Mouse (Mus musculus) limb, embryonic 13.5 days (tissue): ENCODE results near the gene a. TPM values are rescaled to one million over a fixed set of nuclear protein-coding genes. Genes with fewer than 3 reads are reported as not detected.

Source experiments
- ATAC-seq: fragments of 200-750 bp; cut with Nextera tagmentation; 2 replicates; pipeline ENCODE4 v1.8.0; 2017; ENCODE audit warnings: low read depth, moderate number of reproducible peaks, moderate TSS enrichment; ENCODE audit not compliant: low FRiP score
- H3K27ac ChIP-seq: fragments of 300-500 bp; sonication (generic); 2 replicates; pipeline ENCODE4 v1.5.1; 2015; ENCODE audit warnings: inconsistent platforms, mild to moderate bottlenecking, moderate library complexity
- H3K27me3 ChIP-seq: fragments of 300-500 bp; sonication (generic); 2 replicates; pipeline ENCODE4 v1.6.1; 2015; ENCODE audit warnings: mild to moderate bottlenecking, inconsistent platforms
- H3K36me3 ChIP-seq: fragments of 300-500 bp; sonication (generic); 2 replicates; pipeline ENCODE4 v1.6.1; 2015; ENCODE audit warnings: inconsistent platforms, mild to moderate bottlenecking, moderate library complexity
- H3K4me1 ChIP-seq: fragments of 300-500 bp; sonication (generic); 2 replicates; pipeline ENCODE4 v1.6.1; 2015; ENCODE audit warnings: inconsistent platforms
- H3K4me2 ChIP-seq: fragments of 300-500 bp; sonication (generic); replicated peaks from 2 replicates; pipeline ENCODE4 v1.6.1; 2015; ENCODE audit warnings: inconsistent platforms, mild to moderate bottlenecking, moderate library complexity
- H3K4me3 ChIP-seq: fragments of 300-500 bp; sonication (generic); 2 replicates; pipeline ENCODE4 v1.5.1; 2015; ENCODE audit warnings: moderate library complexity, mild to moderate bottlenecking, inconsistent platforms
- H3K9ac ChIP-seq: fragments of 300-500 bp; sonication (generic); 2 replicates; pipeline ENCODE4 v1.6.1; 2015; ENCODE audit warnings: mild to moderate bottlenecking, inconsistent platforms
- H3K9me3 ChIP-seq: fragments of 300-500 bp; sonication (generic); 2 replicates; pipeline ENCODE4 v1.6.1; 2016; ENCODE audit warnings: inconsistent platforms
- WGBS: fragments of 180-500 bp; shearing (Covaris S2); methylation state at CpG from one replicate; pipeline ENCODE4 v1.1.7; 2015; 5-methylcytosine and 5-hydroxymethylcytosine counted together
- polyA plus RNA-seq: library from polyadenylated mRNA; unstranded; fragments of >200 nt; fragmentation: Nextera tagmentation; extraction: Ambion mirVana; gene quantifications from 2 replicates; pipeline ENCODE4 v1.2.1, GENCODE M21; 2015

Gene a
- polyA plus RNA-seq, 1 experiment from 2014 or later = 12.0 TPM

- H3K9ac ChIP-seq = no peak overlapping the region
- peaks cover 24% of the 10 kb centered on the region for H3K4me1 ChIP-seq
- H3K4me3 ChIP-seq = no peak overlapping the region
- no peaks in the 10 kb centered on the region for H3K9me3 ChIP-seq
- H3K4me2 ChIP-seq = no peak overlapping the region
- H3K27me3 ChIP-seq = no peaks in the 10 kb centered on the region
- ATAC-seq = no peak
- 26% methylated on average over 1 of the region's 1 CpGs for WGBS
- no peak overlapping the region for H3K27ac ChIP-seq
- peaks cover 12% of the 10 kb centered on the region for H3K36me3 ChIP-seq
Measured at GRCm38 (mm10) chr2:154817788-154818187, 26.6 kb downstream of the a start.

DNA sequence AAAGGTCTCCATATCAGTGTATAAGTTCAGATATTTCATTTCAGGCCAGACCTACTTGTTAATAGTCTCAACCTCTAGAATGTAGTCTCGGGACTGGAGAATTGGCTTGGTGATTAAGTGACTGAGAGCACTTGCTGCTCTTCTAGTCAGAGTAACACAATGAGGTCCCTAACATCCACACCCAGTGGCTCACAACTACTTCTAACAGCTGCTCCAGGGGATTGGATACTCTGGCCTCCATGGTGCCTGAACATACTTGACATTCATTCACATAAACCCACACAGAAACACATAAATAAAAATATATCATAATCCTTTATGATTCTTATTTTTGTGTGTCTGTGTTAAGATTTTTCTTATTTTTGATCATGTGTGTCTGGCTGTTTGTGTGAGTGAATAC lies 27.4 kb downstream of the a start:
- Histone ChIP-seq H3K27me3 (no peaks in the 10 kb centered on the region), H3K9ac (no peak overlapping the region), H3K4me1 (peaks cover 26% of the 10 kb centered on the region), H3K9me3 (no peaks in the 10 kb centered on the region), H3K4me3 (no peak overlapping the region), H3K4me2 (no peak overlapping the region), H3K27ac (no peak overlapping the region), H3K36me3 (peaks cover 12% of the 10 kb centered on the region)
- no peak for ATAC-seq
- 68% methylated on average over 1 of the region's 1 CpGs for WGBS

GRCm38 (mm10) chr2:154820346-154820745 lies 29.1 kb downstream of the a start:
- WGBS = 94% methylated on average over 1 of the region's 1 CpGs

DNA sequence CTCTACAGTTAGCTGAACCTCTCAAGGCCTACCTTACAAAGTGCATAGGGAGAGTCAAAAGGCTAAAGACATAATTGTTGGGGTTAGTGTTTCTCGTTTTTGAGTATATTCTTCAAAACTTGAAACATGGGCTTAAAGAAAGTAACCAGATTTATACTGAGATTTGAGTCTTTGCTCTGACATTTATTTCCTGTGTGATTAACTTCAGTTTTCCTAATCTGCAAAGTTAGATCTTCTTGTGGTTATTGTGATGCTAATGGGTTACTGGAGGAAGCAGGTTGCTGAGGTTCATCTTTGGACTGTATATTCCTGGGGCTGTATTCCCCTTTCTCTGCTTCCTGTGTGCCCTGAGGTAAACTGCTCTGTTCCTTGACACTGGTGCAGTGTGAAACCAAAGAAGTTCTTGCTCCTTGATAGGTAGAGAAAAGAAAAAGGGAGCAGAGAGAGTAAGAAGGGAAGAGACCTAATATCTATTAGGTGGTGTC lies 34.9 kb downstream of the a start:
- 86% methylated on average over 1 of the region's 1 CpGs for WGBS
- H3K27ac ChIP-seq = no peak overlapping the region
- H3K9ac ChIP-seq = no peak overlapping the region
- H3K9me3 ChIP-seq = no peaks in the 10 kb centered on the region
- no peak overlapping the region for H3K4me2 ChIP-seq
- H3K4me3 ChIP-seq = no peak overlapping the region
- H3K4me1 ChIP-seq = peaks cover 6% of the 10 kb centered on the region; the same call in 1 of the 2 replicates
- ATAC-seq = no peak
- peaks cover 11% of the 10 kb centered on the region for H3K36me3 ChIP-seq
- H3K27me3 ChIP-seq = no peaks in the 10 kb centered on the region

More at GRCm38 (mm10) chr2:154820346-154820745, 29.1 kb downstream of the a start:
- H3K36me3 ChIP-seq = peaks cover 12% of the 10 kb centered on the region
- H3K4me2 ChIP-seq = no peak overlapping the region
- H3K27ac ChIP-seq = no peak overlapping the region
- H3K9me3 ChIP-seq = no peaks in the 10 kb centered on the region
- H3K9ac ChIP-seq = no peak overlapping the region
- no peaks in the 10 kb centered on the region for H3K27me3 ChIP-seq
- H3K4me3 ChIP-seq = no peak overlapping the region
- no peak for ATAC-seq
- peaks cover 26% of the 10 kb centered on the region for H3K4me1 ChIP-seq

GRCm38 (mm10) chr2:154827521-154827920 lies 36.3 kb downstream of the a start:
- Histone ChIP-seq H3K9ac (no peak overlapping the region), H3K4me1 (peaks cover 6% of the 10 kb centered on the region; the same call in 1 of the 2 replicates), H3K27me3 (no peaks in the 10 kb centered on the region), H3K9me3 (no peaks in the 10 kb centered on the region), H3K4me3 (no peak overlapping the region), H3K36me3 (peaks cover 4% of the 10 kb centered on the region), H3K27ac (no peak overlapping the region), H3K4me2 (no peak overlapping the region)
- 81% methylated on average over 4 of the region's 4 CpGs for WGBS
- no peak for ATAC-seq

DNA sequence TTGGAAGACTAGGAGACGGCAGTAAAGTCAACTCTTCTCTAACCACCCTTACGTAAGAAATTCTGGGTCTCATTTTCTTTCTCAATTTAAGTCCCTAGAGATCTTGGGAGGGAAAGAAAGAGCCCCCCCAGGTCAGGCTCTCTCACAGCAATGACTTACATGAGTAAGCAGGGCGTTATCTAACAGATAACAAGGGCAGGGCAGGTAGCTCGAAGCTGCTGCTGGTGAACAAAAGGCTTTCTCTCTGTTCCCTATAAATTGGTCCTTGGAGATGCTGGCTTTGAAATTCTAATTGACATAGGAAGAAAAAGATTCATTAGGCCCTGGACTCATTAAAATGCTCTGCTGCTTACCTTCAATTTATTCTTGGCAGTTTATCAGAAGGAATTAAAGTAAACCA lies 41.3 kb downstream of the a start:
- ATAC-seq = no peak
- WGBS = 83% methylated on average over 4 of the region's 4 CpGs
- H3K9me3 ChIP-seq = peaks cover 3% of the 10 kb centered on the region
- H3K4me2 ChIP-seq = no peak overlapping the region
- H3K4me1 ChIP-seq = peaks cover 3% of the 10 kb centered on the region; the same call in 1 of the 2 replicates
- H3K27me3 ChIP-seq = no peaks in the 10 kb centered on the region
- no peak overlapping the region for H3K4me3 ChIP-seq
- H3K9ac ChIP-seq = no peak overlapping the region
- peaks cover 17% of the 10 kb centered on the region; the same call in 1 of the 2 replicates for H3K36me3 ChIP-seq
- no peak overlapping the region for H3K27ac ChIP-seq

DNA sequence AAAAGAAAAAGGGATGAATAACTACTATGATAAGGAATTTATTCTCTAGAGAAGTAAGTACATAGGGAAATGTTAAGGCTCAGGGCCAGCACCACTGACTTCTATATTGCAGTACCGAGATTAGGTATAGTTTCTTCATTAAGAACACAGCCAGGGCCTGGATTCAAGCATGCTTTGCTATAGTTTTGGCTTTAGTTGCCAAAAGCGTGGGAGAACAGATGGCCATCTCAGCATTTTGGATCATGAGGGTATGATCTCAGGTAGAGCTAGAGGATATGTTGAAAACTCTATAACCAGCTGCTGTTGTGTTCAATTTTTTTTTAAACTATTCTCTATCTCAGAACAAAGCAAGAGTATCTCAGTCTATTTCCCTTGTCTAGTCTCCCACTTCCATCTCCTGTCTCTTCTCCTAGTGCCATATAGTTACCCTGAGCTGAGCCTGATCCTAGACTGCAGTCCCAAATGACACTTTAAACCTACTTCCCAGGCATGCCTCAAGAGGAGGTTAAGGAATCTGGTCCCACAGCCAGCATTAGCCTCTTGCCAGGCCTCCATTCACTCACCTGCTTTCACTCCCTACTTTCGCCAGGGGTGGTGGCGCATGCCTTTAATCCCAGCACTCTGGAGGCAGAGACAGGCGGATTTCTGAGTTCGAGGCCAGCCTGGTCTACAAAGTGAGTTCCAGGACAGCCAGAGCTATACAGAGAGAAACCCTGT lies 43.1 kb downstream of the a start:
- H3K27me3 ChIP-seq = no peaks in the 10 kb centered on the region
- no peak overlapping the region for H3K9ac ChIP-seq
- no peak overlapping the region for H3K4me3 ChIP-seq
- peaks cover 7% of the 10 kb centered on the region for H3K9me3 ChIP-seq
- H3K4me2 ChIP-seq = no peak overlapping the region
- 95% methylated on average over 6 of the region's 6 CpGs for WGBS
- ATAC-seq = no peak
- peaks cover 3% of the 10 kb centered on the region; the same call in 1 of the 2 replicates for H3K4me1 ChIP-seq
- peaks cover 22% of the 10 kb centered on the region; the same call in 1 of the 2 replicates for H3K36me3 ChIP-seq
- no peak overlapping the region for H3K27ac ChIP-seq

GRCm38 (mm10) chr2:154836537-154836936 lies 45.3 kb downstream of the a start:
- Histone ChIP-seq H3K27ac (no peak overlapping the region), H3K27me3 (no peaks in the 10 kb centered on the region), H3K9me3 (peaks cover 7% of the 10 kb centered on the region), H3K9ac (no peak overlapping the region), H3K36me3 (peaks cover 28% of the 10 kb centered on the region; the same call in 1 of the 2 replicates), H3K4me2 (no peak overlapping the region), H3K4me1 (no peaks in the 10 kb centered on the region), H3K4me3 (no peak overlapping the region)
- WGBS = 89% methylated on average over 2 of the region's 2 CpGs
- ATAC-seq = no peak

- H3K4me1 ChIP-seq = no peaks in the 10 kb centered on the region
- no peak overlapping the region for H3K4me2 ChIP-seq
- H3K9me3 ChIP-seq = no peaks in the 10 kb centered on the region
- H3K4me3 ChIP-seq = no peak overlapping the region
- H3K9ac ChIP-seq = no peak overlapping the region
- no peak overlapping the region for H3K27ac ChIP-seq
- ATAC-seq = no peak
- no peaks in the 10 kb centered on the region for H3K27me3 ChIP-seq
- H3K36me3 ChIP-seq = peaks cover 23% of the 10 kb centered on the region
Measured at GRCm38 (mm10) chr2:154848086-154848485, 56.9 kb downstream of the a start.

DNA sequence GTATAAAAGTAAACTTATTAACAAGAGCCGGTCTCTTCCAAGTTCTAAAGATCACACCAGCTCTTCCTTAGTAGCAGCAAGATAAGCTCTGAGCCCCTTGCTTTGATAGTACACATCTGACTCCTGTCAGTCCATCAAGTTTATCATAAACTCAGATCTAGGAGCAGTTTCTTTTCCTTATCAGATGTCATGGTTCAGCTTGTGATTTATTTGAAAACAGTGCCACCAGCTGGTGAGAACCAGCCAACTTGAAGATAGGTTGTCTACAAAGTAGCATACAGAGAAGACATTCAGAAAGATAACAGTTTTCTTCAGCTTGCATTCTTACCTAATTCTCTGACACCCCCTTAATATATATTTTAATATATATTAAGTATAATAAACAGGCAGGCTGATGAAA lies 64.2 kb downstream of the a start:
- H3K4me3 ChIP-seq = no peak overlapping the region
- no peak overlapping the region for H3K9ac ChIP-seq
- no peaks in the 10 kb centered on the region for H3K4me1 ChIP-seq
- H3K36me3 ChIP-seq = peaks cover 39% of the 10 kb centered on the region
- ATAC-seq = no peak
- H3K9me3 ChIP-seq = no peaks in the 10 kb centered on the region
- no peaks in the 10 kb centered on the region for H3K27me3 ChIP-seq
- H3K27ac ChIP-seq = no peak overlapping the region
- H3K4me2 ChIP-seq = no peak overlapping the region
- WGBS = 90% methylated on average over 1 of the region's 1 CpGs

DNA sequence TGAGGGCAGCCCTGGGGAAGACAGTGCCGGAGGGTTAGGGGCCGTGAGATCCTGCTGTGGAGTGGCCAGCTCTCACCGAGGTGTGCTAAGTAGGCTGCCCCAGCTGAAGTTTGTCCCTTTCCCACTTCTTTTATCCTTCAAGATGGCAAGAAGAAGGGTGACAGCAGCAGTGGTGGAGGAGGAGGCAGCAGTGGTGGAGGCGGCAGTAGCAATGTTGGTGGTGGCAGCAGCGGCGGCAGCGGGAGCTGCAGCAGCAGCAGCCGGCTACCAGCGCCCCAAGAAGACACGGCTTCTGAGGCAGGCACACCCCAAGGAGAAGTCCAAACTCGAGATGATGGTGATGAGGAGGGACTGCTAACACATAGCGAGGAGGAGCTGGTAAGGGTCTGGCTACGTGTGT lies 72.5 kb downstream of the a start:
- H3K4me1 ChIP-seq = no peaks in the 10 kb centered on the region
- H3K9ac ChIP-seq = no peak overlapping the region
- no peaks in the 10 kb centered on the region for H3K27me3 ChIP-seq
- H3K4me2 ChIP-seq = no peak overlapping the region
- H3K27ac ChIP-seq = no peak overlapping the region
- peaks cover 96% of the 10 kb centered on the region for H3K36me3 ChIP-seq
- ATAC-seq = no peak
- no peaks in the 10 kb centered on the region for H3K9me3 ChIP-seq
- H3K4me3 ChIP-seq = no peak overlapping the region
- 94% methylated on average over 13 of the region's 13 CpGs for WGBS

GRCm38 (mm10) chr2:154865696-154866095 lies 74.5 kb downstream of the a start:
- H3K27me3 ChIP-seq = no peaks in the 10 kb centered on the region
- H3K9ac ChIP-seq = no peak overlapping the region
- H3K4me2 ChIP-seq = no peak overlapping the region
- H3K4me3 ChIP-seq = no peak overlapping the region
- H3K36me3 ChIP-seq = peaks cover 97% of the 10 kb centered on the region
- no peak for ATAC-seq
- H3K4me1 ChIP-seq = no peaks in the 10 kb centered on the region
- no peaks in the 10 kb centered on the region for H3K9me3 ChIP-seq
- 74% methylated on average over 3 of the region's 3 CpGs for WGBS
- no peak overlapping the region for H3K27ac ChIP-seq

DNA sequence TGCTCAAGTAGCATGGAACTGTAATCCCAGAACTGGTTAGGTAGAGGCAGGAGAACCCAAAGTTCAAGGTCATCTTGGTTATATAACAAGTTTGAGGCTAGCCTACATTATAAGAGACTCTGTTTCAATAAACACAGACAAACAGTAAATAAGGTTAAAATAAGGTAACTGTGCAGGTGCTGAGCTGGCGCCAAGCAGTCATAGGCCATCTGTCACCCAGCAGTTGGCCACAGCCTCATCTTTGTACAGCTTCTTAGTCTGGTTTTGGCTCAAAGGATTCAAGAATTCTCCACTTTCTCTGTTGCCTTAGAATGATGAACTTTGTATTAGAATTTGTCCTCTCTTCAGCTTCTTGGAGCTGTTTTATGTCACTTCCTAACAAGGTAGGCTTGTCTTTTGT lies 76.9 kb downstream of the a start:
- 91% methylated on average over 1 of the region's 1 CpGs for WGBS
- no peaks in the 10 kb centered on the region for H3K27me3 ChIP-seq
- peaks cover 93% of the 10 kb centered on the region for H3K36me3 ChIP-seq

More for the DNA sequence above, 76.9 kb downstream of the a start:
- no peak for ATAC-seq
- Histone ChIP-seq H3K9me3 (no peaks in the 10 kb centered on the region), H3K9ac (no peak overlapping the region), H3K27ac (no peak overlapping the region), H3K4me3 (no peak overlapping the region), H3K4me2 (no peak overlapping the region), H3K4me1 (no peaks in the 10 kb centered on the region)
